Mouse (Mus musculus): ENCODE results near the gene Kif1a. TPM values are rescaled to one million over a fixed set of nuclear protein-coding genes. Genes with fewer than 3 reads are reported as not detected.
A peak's percentile ranks its signal among the peaks of the same experiment; 100 is the strongest.

The Kif1a gene
- 100 to 1,000 TPM; 908 to 919 TPM for total RNA-seq (2021)

DNA sequence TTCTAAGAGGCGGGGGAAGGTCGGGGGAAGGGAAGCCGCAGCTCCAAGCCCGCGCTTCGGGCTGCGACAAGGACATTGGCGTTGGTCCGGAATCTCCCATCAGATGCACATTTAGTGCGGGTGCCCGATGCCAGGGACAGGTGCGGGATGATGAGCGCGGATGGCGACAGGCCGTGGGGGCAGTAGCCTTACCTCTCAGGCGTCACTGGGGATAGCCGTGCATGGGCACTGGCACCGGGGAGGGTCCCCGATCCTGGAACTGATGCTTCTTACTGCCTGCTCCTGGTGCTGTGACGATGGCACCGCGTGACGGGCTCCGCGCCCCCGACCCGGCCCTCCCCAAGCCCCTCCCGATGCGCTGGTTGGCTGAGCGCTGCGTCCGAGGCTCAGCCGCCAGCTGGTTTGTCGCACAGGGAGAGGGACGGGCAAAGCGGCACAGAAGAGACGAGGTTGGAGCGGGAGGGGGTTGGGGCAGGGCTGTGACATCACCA is at the start of gene Kif1a:
Gene Kif1a (minus strand): TSS at position 381 of the 491 bp plus-strand sequence.
- intact Hi-C loops (cut with DNase I), result no loop called here
- peak; percentile 91 for DNase-seq (ENCODE audit: extremely low spot score in 1 of 2, low spot score in 2 of 2)

DNA sequence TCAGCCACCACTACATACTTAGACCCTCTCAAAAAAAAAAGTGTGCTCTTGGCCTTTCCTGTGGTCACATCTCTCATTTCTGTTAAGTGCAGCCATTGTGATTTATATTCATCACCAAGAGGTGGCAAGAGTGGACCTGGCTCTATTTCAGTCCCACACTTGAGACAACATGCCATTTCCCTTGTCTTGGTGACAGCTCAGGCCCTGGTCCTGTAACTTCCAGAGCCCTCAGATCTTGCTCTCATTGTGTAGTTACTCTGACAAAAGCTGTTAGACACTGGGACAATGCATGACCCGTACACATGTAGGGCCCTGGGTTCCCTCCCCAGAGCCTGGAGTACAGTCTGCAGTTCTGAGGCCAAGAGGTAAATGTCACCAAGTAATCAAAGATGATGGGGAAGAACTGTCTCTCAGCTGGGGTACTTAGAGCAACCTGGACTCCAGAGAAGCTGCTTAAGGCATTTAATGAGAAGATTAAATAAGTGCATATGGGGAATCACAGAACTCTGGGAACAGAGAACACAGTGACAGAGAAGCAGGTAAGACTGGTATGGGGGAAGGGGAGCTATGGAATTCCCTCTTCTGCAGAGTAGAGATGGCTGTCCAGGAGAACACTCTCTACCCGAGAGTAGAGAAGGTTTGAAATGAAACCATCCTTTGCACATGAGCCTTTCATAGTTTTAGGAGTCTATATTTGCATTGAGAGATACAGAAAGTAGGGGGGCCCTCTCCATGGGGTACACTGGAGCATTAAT is 49.3 kb upstream of the Kif1a start:
- no peak for DNase-seq (ENCODE audit: extremely low spot score in 1 of 2, low spot score in 2 of 2)
- intact Hi-C loops (cut with DNase I), result no loop called here

DNA sequence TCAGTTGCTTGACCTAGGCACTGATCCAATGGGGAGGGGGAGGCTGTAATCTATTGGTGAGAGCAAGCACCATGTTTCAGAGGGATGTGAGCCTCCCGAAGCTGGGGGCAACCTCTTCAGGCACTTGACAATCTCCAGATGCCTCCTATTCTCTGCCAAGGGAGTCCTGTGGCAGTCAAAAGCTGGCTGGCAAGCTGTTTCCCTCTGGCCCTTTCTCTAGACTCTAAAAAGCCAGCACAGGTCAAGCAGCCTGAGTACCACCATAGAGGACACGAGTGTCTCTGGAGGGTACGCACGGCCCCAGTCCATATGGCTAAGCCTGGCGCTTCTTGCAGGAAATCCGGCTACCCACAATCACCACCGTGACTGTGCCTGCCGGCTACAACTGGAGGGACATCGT is 42.4 kb upstream of the Kif1a start:
- intact Hi-C loops (cut with DNase I), result no loop called here
- no peak for DNase-seq (ENCODE audit: extremely low spot score in 1 of 2, low spot score in 2 of 2)

DNA sequence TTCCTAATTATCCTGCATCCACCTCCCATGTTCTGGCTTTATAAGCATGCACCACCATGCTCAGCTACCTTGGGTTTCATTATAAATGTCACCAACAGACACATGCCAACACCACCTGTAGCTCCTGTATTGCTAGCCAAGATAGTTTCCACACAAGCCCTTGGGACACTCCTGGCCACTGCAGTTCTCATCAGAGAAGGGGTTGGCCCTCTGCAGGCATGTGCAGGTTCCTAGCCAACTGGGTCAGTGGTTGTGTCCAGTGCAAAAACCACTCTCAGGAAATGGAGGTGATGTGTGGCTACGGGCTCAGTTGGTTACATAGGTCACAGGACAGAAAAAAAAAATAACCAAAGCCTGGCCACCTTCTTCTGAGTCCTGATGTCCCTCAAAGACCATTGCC is 41.1 kb upstream of the Kif1a start:
- intact Hi-C loops (cut with DNase I), result no loop called here
- DNase-seq (ENCODE audit: extremely low spot score in 1 of 2, low spot score in 2 of 2), result no peak

DNA sequence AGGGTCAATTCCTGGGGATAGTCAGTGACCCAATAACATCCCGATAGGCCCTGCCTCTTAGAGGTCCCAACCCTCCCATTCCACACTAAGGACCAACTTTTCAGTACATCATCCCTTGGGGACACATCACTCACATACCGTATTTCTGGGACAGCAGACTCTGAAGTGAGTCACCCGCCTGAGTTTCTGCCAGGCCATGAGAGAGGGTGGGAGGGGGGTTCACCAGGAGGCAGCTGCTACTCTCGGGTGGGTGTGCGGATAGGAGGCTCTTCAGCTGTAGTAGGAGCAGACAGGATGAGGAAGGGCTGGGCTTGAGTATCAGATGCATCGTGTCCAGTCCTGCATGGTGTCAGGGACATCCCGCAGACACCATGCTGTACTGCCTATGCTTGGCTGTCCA is 38.0 kb upstream of the Kif1a start:
- intact Hi-C loops (cut with DNase I), result no loop called here
- DNase-seq (ENCODE audit: extremely low spot score in 1 of 2, low spot score in 2 of 2), result no peak

DNA sequence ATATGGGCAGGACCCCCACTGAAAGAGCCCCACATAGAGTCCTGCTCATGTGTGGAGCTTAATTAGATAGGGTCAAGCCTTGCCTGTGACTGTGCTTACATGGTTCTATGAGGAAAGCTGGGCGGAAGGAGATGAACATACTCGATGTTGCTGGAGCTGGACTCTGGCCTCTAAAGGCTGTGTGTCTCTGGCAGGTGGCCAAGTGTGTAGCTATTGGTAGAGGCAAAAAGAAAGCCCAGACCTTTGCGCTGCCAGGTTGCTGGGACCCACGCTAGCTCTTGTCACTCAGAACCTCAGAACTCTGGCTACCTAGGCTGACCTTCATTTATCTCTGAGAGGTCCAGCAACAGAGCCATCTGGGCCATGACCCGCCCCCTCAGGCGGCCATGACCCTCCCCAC is 36.8 kb upstream of the Kif1a start:
- DNase-seq (ENCODE audit: extremely low spot score in 1 of 2, low spot score in 2 of 2), result no peak
- intact Hi-C loops (cut with DNase I), result no loop called here

DNA sequence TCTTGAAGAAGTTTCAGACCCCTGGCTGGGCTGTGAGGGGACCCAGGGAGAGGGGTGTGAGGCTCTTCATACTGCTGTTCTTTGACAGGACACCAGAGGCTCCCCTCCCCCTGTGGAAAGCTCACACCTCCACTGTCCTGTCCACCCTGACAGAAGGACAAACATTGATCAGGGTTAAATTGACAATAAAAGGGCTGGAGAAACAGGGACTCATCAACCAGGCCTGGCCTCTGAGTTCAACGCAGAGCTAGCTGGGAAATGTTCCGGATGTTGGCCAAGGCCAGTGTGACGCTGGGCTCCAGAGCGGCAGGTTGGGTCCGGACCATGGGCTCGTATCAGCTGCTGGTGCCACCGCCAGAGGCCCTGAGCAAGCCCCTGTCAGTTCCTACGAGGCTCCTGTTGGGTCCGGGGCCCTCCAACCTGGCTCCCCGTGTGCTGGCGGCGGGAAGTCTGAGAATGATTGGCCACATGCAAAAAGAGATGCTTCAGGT is 33.3 kb upstream of the Kif1a start, which contains the start of gene Agxt:
Gene Agxt (plus strand): TSS at position 205 of the 491 bp plus-strand sequence.
- DNase-seq (ENCODE audit: extremely low spot score in 1 of 2, low spot score in 2 of 2), result no peak

DNA sequence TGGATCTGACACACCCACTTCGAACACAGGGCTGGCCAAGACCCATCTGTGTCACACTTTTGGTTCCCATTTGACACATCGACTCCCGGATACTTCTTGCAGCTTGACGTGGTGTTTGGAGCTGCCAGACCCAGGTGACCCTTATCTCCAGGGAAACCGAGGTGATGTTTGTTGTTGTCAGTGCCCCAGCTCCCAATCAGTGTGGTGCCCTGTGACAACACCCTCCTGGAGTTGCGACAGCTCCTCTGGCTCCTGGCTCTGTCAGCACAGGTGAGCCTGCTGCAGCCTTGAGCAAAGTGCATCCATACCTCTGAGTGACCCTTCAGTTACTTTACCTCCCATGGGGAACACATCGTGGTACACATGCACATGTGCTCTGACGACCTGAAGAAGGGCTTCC is 30.9 kb upstream of the Kif1a start:
- intact Hi-C loops (cut with DNase I), result no loop called here
- no peak for DNase-seq (ENCODE audit: extremely low spot score in 1 of 2, low spot score in 2 of 2)

More for the DNA sequence above, 33.3 kb upstream of the Kif1a start, which contains the start of gene Agxt:
- intact Hi-C loops (cut with DNase I), result no loop called here

DNA sequence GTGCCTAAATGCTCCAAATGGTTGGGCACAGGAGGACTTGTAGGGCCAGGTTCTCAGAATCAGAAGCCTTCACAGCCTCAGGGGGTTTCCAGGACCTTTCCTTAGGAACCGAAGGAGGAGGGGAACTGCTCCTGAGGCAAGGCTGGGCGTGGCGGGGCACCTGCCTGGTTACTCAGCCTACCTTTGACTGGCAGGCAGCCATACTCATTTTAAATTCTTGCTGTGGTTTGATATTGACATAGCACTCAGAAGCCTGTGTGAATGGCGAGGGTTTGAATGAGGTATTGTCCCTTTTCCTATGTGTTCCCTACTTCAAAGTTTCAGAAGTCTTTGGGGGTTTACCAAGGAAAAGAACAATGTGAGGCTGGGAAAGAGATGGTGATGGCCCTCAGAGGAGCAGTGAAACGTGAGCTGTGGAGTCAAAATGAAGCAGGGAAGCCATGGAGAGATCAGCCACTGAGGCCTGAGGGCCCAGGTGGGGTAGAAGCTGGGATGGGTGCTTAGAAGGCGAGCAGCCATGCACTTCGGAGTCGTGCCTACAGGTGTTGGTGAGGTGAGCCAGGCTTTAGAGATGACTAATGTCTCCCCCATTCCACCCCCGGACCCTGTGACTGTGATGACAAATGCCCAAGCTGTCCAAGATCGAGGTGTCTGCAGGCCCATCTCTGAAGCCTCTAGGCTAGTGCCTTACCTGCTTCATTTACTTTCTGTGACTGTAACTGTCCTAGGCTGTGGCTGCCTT is 28.7 kb upstream of the Kif1a start:
- DNase-seq (ENCODE audit: extremely low spot score in 1 of 2, low spot score in 2 of 2), result no peak
- intact Hi-C loops (cut with DNase I), result no loop called here

DNA sequence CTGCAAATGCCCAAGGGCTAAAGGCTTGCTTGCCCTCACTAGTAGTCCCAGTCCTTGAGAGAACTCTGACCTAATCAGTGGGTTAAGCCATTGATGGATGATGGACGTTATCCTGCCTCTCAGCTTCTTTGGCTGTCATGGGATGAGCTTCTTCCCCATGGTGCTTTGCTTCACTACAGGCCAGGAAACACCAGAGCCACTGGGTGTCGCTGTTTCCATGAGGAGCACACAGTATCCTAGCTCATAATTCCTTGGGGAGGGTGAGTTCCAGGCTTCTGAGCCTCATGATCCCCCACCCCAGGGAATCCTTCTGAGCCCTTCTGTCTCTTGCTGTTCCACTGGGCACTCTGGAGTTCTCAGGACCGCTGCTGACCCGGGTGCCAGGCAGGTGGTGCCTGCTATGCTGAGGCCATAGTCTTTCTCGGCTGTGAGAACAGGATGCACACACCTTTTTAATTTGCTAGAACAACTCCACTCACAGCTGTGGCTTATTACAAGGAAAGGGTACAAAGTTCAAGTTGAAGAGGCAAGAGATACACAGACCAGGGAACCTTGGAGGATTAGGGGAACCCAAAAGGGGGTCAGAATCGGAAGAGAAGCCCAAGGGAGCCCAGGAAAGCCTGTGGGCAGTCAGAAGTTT is 27.1 kb upstream of the Kif1a start:
- intact Hi-C loops (cut with DNase I), result no loop called here
- DNase-seq (ENCODE audit: extremely low spot score in 1 of 2, low spot score in 2 of 2), result peak; percentile 66 to 83

DNA sequence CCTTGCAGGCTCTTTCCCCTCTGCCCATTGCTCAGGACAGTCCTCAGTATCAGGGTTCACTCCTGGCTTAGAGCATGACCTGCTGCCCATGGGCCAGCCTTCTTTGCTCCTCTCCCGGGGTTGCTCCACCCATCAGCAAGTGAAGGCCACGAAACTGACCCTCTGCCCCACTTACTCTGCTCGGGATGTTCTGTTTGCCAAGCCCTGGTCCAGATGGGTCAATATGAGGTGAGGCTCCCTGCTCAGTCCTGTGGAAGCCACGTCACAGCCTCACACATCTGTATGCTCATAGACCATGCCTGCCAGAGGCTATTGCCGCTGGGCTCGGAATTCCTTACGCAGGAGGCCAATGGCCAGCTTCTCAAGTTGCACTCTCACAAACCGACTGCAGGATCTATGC is 26.5 kb upstream of the Kif1a start:
- DNase-seq (ENCODE audit: extremely low spot score in 1 of 2, low spot score in 2 of 2), result no peak
- intact Hi-C loops (cut with DNase I), result no loop called here

DNA sequence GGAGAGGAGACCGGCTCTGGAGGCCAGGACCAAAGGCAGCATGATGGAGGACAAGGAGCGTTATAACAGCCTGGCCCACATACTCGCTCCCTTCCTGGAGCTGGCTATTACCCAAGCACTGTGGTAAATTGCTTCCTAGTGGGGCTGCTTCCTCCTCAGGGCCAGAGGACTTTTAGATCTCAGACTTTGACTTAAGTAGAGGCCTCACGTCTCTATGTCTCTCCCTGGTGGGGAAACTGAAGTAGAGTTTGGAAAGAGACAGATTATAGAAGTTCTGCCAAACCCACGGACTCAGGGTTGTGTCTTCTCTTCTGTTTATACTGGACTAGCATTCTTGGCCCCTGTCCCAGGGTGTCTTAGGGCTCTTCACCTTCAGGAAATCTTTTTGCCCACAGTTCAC is 23.5 kb upstream of the Kif1a start:
- intact Hi-C loops (cut with DNase I), result no loop called here
- DNase-seq (ENCODE audit: extremely low spot score in 1 of 2, low spot score in 2 of 2), result no peak

DNA sequence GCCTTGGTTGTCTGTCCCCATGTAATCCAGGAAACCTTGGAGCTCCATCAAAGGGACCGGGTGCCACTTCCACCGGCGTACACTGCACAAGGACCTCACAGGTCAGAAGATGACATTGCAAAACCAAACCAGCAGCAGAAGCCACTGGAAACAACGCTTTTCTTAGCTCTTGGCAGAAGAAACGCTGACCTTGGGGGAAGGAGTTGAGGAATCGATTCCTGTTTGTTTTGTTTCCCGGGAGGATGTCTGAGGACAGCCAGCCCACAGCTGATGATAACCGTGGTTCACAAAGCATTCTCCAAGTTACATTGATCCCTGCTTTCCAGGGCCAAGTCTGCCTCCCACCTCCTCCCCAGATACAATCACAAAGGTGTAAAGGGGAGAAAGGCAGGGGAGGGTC is 22.3 kb upstream of the Kif1a start:
- no peak for DNase-seq (ENCODE audit: extremely low spot score in 1 of 2, low spot score in 2 of 2)
- intact Hi-C loops (cut with DNase I), result no loop called here

DNA sequence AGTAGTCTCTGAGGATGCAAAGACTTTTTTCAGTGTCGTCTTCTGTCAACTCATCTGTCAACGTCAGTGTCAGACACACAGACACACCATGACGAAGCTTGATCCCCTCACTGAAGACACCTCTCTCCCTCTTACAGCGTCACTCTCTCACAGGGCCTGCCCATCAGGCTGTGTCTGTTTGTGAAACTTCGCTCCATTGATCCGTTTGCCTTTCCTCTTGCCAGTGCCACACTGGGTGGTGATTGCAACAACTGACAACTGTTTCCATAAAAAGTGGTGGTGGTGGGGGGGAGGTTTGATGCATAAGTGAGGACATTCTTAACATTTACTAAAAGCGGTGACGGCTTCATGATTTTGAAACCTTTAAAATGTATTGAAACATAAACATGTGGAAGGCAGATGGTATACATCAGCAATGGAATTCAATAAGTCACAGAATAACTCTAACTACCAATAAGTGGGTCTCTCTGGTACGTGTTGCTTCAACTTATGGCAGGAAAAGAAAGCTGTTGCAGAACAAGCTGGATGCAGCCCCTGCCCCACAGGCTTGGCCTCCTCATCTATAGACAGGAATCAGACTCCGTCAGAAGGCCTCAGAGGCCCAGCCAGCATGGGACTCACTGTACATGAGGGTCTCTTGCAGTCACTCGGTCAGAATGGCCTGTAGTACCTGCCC is 21.6 kb upstream of the Kif1a start:
- intact Hi-C loops (cut with DNase I), result no loop called here
- DNase-seq (ENCODE audit: extremely low spot score in 1 of 2, low spot score in 2 of 2), result no peak

DNA sequence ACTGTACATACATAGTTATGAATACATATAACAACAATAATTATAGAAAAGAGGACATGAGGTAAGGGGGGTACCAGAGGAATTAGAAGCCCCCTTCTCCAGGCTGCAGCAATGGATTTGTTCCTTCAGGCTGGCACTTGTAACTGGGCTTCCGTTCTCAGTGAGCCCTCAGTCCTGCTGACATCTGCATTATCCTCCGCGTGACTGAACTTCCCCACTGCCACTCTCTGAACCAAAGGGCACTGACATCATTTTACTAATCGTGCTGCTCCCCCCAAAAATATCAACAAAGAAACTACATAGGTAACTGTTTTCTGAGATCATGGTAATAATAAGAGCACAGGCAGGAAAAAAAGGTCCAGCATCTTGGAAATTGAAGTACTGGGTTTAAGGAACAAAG is 17.1 kb upstream of the Kif1a start:
- DNase-seq (ENCODE audit: extremely low spot score in 1 of 2, low spot score in 2 of 2), result no peak
- intact Hi-C loops (cut with DNase I), result no loop called here

DNA sequence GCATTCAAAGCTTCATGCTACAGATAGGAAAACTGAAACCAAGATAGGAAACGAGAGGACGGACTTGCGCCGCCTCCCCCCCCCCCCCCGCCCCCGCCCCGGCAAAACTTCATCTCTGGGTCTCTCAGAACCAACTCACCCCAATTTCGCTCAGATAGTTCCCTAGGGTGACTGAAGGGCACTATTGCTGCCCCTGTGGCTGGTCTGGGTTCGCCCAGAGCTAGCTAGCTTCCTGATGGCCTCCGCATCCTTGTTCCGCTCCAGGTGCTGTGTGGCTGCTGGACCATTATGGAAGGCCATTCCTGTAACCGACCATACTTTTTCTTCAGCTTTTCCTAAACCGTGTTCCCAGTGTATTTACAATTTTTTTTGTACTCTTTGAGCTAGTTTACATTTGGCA is 13.7 kb upstream of the Kif1a start:
- intact Hi-C loops (cut with DNase I), result no loop called here
- DNase-seq (ENCODE audit: extremely low spot score in 1 of 2, low spot score in 2 of 2), result no peak

DNA sequence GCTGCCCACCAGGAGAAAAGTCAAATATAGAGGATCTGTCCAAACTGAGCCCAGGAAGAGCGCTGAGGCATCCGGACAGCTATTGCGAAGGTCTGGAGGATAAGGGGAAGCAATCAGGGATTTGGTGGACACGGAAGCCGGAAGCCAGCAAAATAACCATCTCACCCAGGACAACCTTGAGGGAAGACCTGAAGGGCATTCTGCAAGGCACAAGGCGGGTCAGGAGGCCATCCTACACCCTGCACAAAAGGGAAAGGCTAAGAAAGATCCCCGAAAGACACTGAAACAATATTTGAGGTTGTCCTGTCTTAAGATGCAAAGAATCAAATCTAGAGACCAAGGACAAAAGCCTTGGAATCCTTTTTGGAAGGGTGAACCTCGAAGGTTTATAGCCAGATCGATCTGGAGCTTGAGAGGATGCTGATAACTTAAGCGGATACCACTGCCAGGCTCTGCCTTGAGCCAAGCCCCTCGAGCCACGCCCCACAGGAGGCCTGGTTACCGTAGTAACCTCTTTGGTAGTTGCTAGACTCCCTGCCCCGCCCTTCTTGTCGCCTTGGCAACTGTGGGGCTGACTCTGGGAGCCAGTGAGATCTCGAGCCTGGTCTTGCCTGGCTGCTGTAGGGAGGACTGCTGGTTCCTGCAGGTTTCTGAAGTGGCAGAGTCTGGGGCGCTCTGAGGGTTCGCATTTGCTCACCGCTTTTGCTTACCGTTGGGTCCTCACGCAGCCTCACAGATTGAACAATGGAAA is 13.1 kb upstream of the Kif1a start:
- intact Hi-C loops (cut with DNase I), result no loop called here

DNA sequence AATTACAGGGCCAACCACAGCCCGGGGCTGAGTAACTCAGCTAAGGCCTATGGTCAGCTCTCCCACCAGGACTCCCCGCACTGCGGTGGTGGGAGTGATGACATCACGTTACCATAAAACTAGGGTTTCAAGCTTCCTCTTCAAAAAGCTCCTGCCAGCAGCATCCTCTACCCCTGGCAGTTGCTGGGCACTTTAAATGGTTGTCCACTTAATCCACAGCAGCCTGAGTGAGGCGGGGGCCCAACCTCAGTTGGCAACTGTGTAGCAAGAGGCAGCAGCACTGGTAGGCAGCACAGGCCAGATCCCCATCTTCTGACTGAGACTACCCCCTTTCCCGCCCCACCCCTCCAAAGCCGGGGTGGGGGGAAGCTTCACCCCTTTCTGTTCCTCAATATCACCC is 949 bp upstream of the Kif1a start:
- intact Hi-C loops (cut with DNase I), result no loop called here
- no peak for DNase-seq (ENCODE audit: extremely low spot score in 1 of 2, low spot score in 2 of 2)

More for the DNA sequence above, 13.1 kb upstream of the Kif1a start:
- DNase-seq (ENCODE audit: extremely low spot score in 1 of 2, low spot score in 2 of 2), result peak; percentile 82 to 89

Measured in left cerebral cortex, postnatal 10 days (tissue).